Mouse (Mus musculus) limb, embryonic 11.5 days (tissue): Measurements from ENCODE around the gene Snx22. TPM values are rescaled to one million over a fixed set of nuclear protein-coding genes. Genes with fewer than 3 reads are reported as not detected.

ENCODE experiments used
- ATAC-seq: fragments of 200-750 bp; cut with Nextera tagmentation; 2 replicates; pipeline ENCODE4 v1.8.0; 2017; ENCODE audit warnings: low read depth; ENCODE audit not compliant: insufficient number of reproducible peaks, low FRiP score, low TSS enrichment
- DNase-seq: peaks from one replicate; pipeline ENCODE4 v3.0.0-alpha.2; 2015; ENCODE audit warnings: low spot score
- H3K27ac ChIP-seq: fragments of 300-500 bp; sonication (generic); replicated peaks from 2 replicates; pipeline ENCODE4 v1.5.1; 2014; ENCODE audit warnings: low read depth, mild to moderate bottlenecking, low read length
- H3K27me3 ChIP-seq: fragments of 300-500 bp; sonication (generic); 2 replicates; pipeline ENCODE4 v1.6.1; 2014; ENCODE audit warnings: mild to moderate bottlenecking, low read length, mixed read lengths; ENCODE audit not compliant: control insufficient read depth, insufficient read depth
- H3K36me3 ChIP-seq: fragments of 300-500 bp; sonication (generic); 2 replicates; pipeline ENCODE4 v1.6.1; 2014; ENCODE audit warnings: mild to moderate bottlenecking, low read length, moderate library complexity, mixed read lengths; ENCODE audit not compliant: control insufficient read depth, insufficient read depth
- H3K4me1 ChIP-seq: fragments of 300-500 bp; sonication (generic); 2 replicates; pipeline ENCODE4 v1.6.1; 2014; ENCODE audit warnings: low read length, mixed read lengths; ENCODE audit not compliant: control insufficient read depth, insufficient read depth
- H3K4me2 ChIP-seq: fragments of 300-500 bp; sonication (generic); 2 replicates; pipeline ENCODE4 v1.6.1; 2014; ENCODE audit warnings: low read depth, mild to moderate bottlenecking, moderate library complexity; ENCODE audit not compliant: severe bottlenecking
- H3K4me3 ChIP-seq: fragments of 300-500 bp; sonication (generic); 2 replicates; pipeline ENCODE4 v1.5.1; 2014; ENCODE audit warnings: low read depth, low read length
- H3K9ac ChIP-seq: fragments of 300-500 bp; sonication (generic); 2 replicates; pipeline ENCODE4 v1.6.1; 2014; ENCODE audit warnings: mild to moderate bottlenecking, low read length
- H3K9me3 ChIP-seq: fragments of 300-500 bp; sonication (generic); 2 replicates; pipeline ENCODE4 v1.6.1; 2016; ENCODE audit warnings: low read length; ENCODE audit not compliant: control insufficient read depth
- WGBS: fragments of 180-500 bp; shearing (Covaris S2); extraction: QIAGEN DNeasy Blood & Tissue Kit; methylation state at CpG from one replicate; pipeline ENCODE4 v1.1.7; 2014; 5-methylcytosine and 5-hydroxymethylcytosine counted together
- polyA plus RNA-seq: library from polyadenylated mRNA; unstranded; fragments of >200 nt; fragmentation: Nextera tagmentation; extraction: Ambion mirVana; gene quantifications from 2 replicates; pipeline ENCODE4 v1.2.1, GENCODE M21; 2014

Snx22 gene
- polyA plus RNA-seq, 1 experiment from 2014 or later: 2.9 TPM

DNA sequence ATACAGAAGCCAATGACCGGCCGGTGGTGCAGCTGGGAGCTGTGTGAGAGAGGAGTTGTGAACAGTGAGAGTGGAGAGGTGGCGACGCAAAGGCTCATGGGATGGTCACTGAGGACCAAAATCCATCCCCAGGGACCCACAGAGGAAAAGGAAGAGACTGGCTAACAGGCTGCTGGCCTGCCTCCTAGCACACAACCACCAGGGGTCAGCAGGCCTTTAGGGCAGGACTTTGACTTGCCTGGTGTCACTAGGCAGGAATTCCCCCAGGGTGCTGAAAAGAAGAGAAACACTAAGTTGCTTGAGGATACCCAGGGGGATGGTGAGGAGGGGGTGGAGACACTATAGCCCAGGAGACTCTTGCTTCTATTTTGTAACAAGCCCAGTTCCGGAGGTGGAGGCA is 2.0 kb downstream of the Snx22 start:
- peak; percentile 53 for DNase-seq
- Histone ChIP-seq H3K27me3 (peaks cover 16% of the 10 kb centered on the region), H3K9me3 (no peaks in the 10 kb centered on the region), H3K4me2 (no peak overlapping the region), H3K27ac (no peak overlapping the region), H3K9ac (no peak overlapping the region), H3K4me3 (no peak overlapping the region), H3K4me1 (peaks cover 6% of the 10 kb centered on the region), H3K36me3 (peaks cover 35% of the 10 kb centered on the region)
- 0 out of 2 replicates have a peak, but pooled peaks have one; percentile 19 for ATAC-seq
- 22% methylated on average over 5 of the region's 5 CpGs for WGBS

DNA sequence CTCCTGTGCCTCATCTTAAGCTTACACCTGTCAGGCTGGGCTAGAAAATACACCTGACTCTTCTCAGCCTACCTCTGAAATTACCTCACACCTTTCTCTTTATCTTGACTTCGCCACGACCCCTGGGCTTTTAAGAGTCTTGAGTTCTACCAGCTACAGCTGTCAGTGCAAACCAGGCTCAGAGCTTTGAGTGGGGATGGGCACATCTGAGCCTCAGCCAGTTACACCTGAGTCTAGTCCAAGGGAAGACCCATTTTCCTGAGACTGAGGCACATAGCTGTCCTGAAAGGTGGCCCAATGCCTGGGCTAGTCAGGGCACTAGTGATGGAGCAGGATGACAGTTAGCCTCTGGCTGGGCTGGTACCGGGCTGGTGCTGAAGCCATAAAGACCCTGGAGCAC is 2.7 kb downstream of the Snx22 start:
- ATAC-seq: no peak
- peaks cover 38% of the 10 kb centered on the region for H3K36me3 ChIP-seq
- WGBS: 94% methylated on average over 3 of the region's 3 CpGs

DNA sequence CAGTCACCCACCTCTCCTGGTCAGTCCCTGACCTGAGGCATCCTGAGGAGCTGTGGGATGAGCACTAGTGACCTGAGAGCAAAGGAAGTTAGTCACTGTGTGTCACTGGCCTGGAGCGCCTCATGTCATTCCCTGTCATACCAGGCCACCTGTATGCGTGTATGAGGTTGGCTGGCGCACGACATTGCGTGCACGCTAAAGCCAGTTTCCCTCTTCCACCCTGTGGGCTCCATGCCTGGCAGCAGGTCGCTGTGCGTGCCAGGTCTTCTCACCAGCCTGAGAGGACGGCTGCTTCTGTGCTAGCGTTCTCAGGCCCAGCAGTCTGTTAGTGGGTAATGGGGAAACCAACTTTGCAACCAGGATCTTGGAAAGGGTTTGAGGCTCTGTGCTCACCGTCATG is 5.2 kb downstream of the Snx22 start:
- Histone ChIP-seq H3K4me1 (peaks cover 6% of the 10 kb centered on the region), H3K4me3 (no peak overlapping the region), H3K27me3 (peaks cover 16% of the 10 kb centered on the region), H3K36me3 (peaks cover 38% of the 10 kb centered on the region), H3K9me3 (no peaks in the 10 kb centered on the region), H3K27ac (no peak overlapping the region), H3K4me2 (no peak overlapping the region), H3K9ac (no peak overlapping the region)
- no peak for ATAC-seq
- no peak for DNase-seq
- 94% methylated on average over 11 of the region's 11 CpGs for WGBS

More for the DNA sequence above, 2.7 kb downstream of the Snx22 start:
- Histone ChIP-seq H3K27ac (no peak overlapping the region), H3K4me2 (no peak overlapping the region), H3K9me3 (no peaks in the 10 kb centered on the region), H3K4me1 (peaks cover 6% of the 10 kb centered on the region), H3K27me3 (peaks cover 16% of the 10 kb centered on the region), H3K9ac (peak overlapping the region; percentile 4; the same call in 1 of the 2 replicates), H3K4me3 (no peak overlapping the region)
- DNase-seq: no peak

GRCm38 (mm10) chr9:66063446-66063845 is 6.1 kb downstream of the Snx22 start:
- H3K9ac ChIP-seq: no peak overlapping the region
- H3K9me3 ChIP-seq: no peaks in the 10 kb centered on the region
- ATAC-seq (no peak), DNase-seq (no peak)
- H3K4me2 ChIP-seq: no peak overlapping the region
- no peaks in the 10 kb centered on the region; the same call in 1 of the 2 replicates for H3K4me1 ChIP-seq
- no peak overlapping the region for H3K4me3 ChIP-seq
- no peak overlapping the region for H3K27ac ChIP-seq
- WGBS: 95% methylated on average over 3 of the region's 3 CpGs
- H3K27me3 ChIP-seq: peaks cover 8% of the 10 kb centered on the region; the same call in 1 of the 2 replicates
- peaks cover 38% of the 10 kb centered on the region for H3K36me3 ChIP-seq

GRCm38 (mm10) chr9:66061656-66062055 is 7.9 kb downstream of the Snx22 start:
- Histone ChIP-seq H3K36me3 (peaks cover 34% of the 10 kb centered on the region), H3K9me3 (no peaks in the 10 kb centered on the region), H3K4me1 (no peaks in the 10 kb centered on the region; the same call in 1 of the 2 replicates), H3K9ac (no peak overlapping the region), H3K4me3 (peak overlapping the region; percentile 61; the same call in 1 of the 2 replicates), H3K27me3 (no peaks in the 10 kb centered on the region), H3K27ac (no peak overlapping the region), H3K4me2 (peak overlapping the region; percentile 54; the same call in 1 of the 2 replicates)
- ATAC-seq (no peak), DNase-seq (no peak)
- 85% methylated on average over 3 of the region's 3 CpGs for WGBS

GRCm38 (mm10) chr9:66060986-66061385 is 8.5 kb downstream of the Snx22 start:
- Histone ChIP-seq H3K27ac (no peak overlapping the region), H3K36me3 (peaks cover 29% of the 10 kb centered on the region)

DNA sequence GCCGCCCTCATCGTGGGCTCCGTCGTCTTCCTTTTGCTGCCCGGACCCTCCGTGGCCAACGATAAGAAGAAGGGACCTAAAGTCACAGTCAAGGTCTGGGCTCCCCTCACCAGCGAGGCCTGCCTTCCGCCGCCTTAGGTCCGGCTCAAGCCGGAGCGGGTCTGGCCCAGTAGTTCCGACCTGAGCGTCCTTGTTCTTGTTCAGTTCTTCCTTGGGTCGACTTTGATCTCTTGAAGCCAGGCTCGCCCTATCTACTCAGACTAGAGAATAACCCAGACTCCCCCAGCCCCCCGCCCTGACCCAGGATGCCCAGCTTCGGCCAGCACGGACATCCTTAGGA is 9.2 kb downstream of the Snx22 start:
- no peak for DNase-seq
- Histone ChIP-seq H3K4me2 (peak overlapping the region; percentile 54), H3K4me1 (no peaks in the 10 kb centered on the region; the same call in 1 of the 2 replicates), H3K9me3 (no peaks in the 10 kb centered on the region), H3K4me3 (peak overlapping the region; percentile 61), H3K27ac (no peak overlapping the region), H3K27me3 (no peaks in the 10 kb centered on the region), H3K36me3 (peaks cover 22% of the 10 kb centered on the region), H3K9ac (peak overlapping the region; percentile 75)
- WGBS: 0% methylated on average over 20 of the region's 20 CpGs
- ATAC-seq: peak; percentile 40; the same call in 1 of the 2 replicates

More at GRCm38 (mm10) chr9:66060986-66061385, 8.5 kb downstream of the Snx22 start:
- peak overlapping the region; percentile 54 for H3K4me2 ChIP-seq
- H3K9me3 ChIP-seq: no peaks in the 10 kb centered on the region
- no peaks in the 10 kb centered on the region for H3K27me3 ChIP-seq
- H3K4me3 ChIP-seq: peak overlapping the region; percentile 61
- DNase-seq (no peak), ATAC-seq (no peak)
- 31% methylated on average over 4 of the region's 4 CpGs for WGBS
- H3K9ac ChIP-seq: peak overlapping the region; percentile 75
- H3K4me1 ChIP-seq: no peaks in the 10 kb centered on the region; the same call in 1 of the 2 replicates

- peaks cover 20% of the 10 kb centered on the region for H3K36me3 ChIP-seq
- DNase-seq: peak; percentile 98
- H3K9ac ChIP-seq: peak within 1 kb of the TSS; percentile 75
- H3K4me2 ChIP-seq: peak within 1 kb of the TSS; percentile 54
- H3K4me1 ChIP-seq: no peaks in the 10 kb centered on the region; the same call in 1 of the 2 replicates
- H3K27ac ChIP-seq: no peak within 1 kb of the TSS
- no peaks in the 10 kb centered on the region for H3K27me3 ChIP-seq
- peak; percentile 96 for ATAC-seq
- WGBS: 2% methylated on average over 51 of the region's 51 CpGs
- peak within 1 kb of the TSS; percentile 61 for H3K4me3 ChIP-seq
- H3K9me3 ChIP-seq: no peaks in the 10 kb centered on the region
These were observed 9.8 kb downstream of the Snx22 start, which contains the start of gene Ppib for GRCm38 (mm10) chr9:66059583-66060307. Gene Ppib (plus strand): TSS chr9:66060222.
